Mouse (Mus musculus): ENCODE results near the gene Ppp1r12a. TPM values are rescaled to one million over a fixed set of nuclear protein-coding genes. Genes with fewer than 3 reads are reported as not detected.

The Ppp1r12a gene
- polyA plus RNA-seq, 1 experiment from 2014 or later, result 88.9 TPM

Other genes starting within 250 kb of the Ppp1r12a start
- 7.2 and 8.9 TPM in 2 replicates for gene Pawr, start 169.9 kb downstream of the Ppp1r12a start, polyA plus RNA-seq (2015; fragmentation: Nextera tagmentation; extraction: Ambion mirVana)